Mouse (Mus musculus) liver, embryonic 16.5 days (tissue): ENCODE data around the gene Tsr3. TPM values are rescaled to one million over a fixed set of nuclear protein-coding genes. Genes with fewer than 3 reads are reported as not detected.

ENCODE experiments used
- ATAC-seq: fragments of 200-750 bp; cut with Nextera tagmentation; 2 replicates; pipeline ENCODE4 v1.8.0; 2017; ENCODE audit warnings: low read depth, mild to moderate bottlenecking, moderate number of reproducible peaks, moderate library complexity
- H3K27ac ChIP-seq: fragments of 300-500 bp; sonication (generic); 2 replicates; pipeline ENCODE4 v1.5.1; 2014; ENCODE audit warnings: mild to moderate bottlenecking, low read length
- H3K27me3 ChIP-seq: fragments of 300-500 bp; sonication (generic); 2 replicates; pipeline ENCODE4 v1.6.1; 2014; ENCODE audit warnings: low read depth, low read length, mixed read lengths; ENCODE audit not compliant: control insufficient read depth, insufficient read depth
- H3K36me3 ChIP-seq: fragments of 300-500 bp; sonication (generic); 2 replicates; pipeline ENCODE4 v1.6.1; 2014; ENCODE audit warnings: mild to moderate bottlenecking; ENCODE audit not compliant: control insufficient read depth, insufficient read depth
- H3K4me1 ChIP-seq: fragments of 300-500 bp; sonication (generic); 2 replicates; pipeline ENCODE4 v1.6.1; 2014; ENCODE audit warnings: low read depth, low read length, mixed read lengths; ENCODE audit not compliant: control insufficient read depth
- H3K4me2 ChIP-seq: fragments of 300-500 bp; sonication (generic); 2 replicates; pipeline ENCODE4 v1.6.1; 2014; ENCODE audit warnings: low read depth, low read length, mixed read lengths
- H3K4me3 ChIP-seq: fragments of 300-500 bp; sonication (generic); 2 replicates; pipeline ENCODE4 v1.5.1; 2014; ENCODE audit warnings: low read depth, mild to moderate bottlenecking, low read length
- H3K9ac ChIP-seq: fragments of 300-500 bp; sonication (generic); 2 replicates; pipeline ENCODE4 v1.6.1; 2014; ENCODE audit warnings: low read depth, low read length
- H3K9me3 ChIP-seq: fragments of 300-500 bp; sonication (generic); replicated peaks from 2 replicates; pipeline ENCODE4 v1.6.1; 2016; ENCODE audit warnings: low read length; ENCODE audit not compliant: control insufficient read depth
- WGBS: fragments of 180-500 bp; shearing (Covaris S2); extraction: QIAGEN DNeasy Blood & Tissue Kit; methylation state at CpG from one replicate; pipeline ENCODE4 v1.1.7; 2014; ENCODE audit not compliant: insufficient replicate concordance; 5-methylcytosine and 5-hydroxymethylcytosine counted together
- polyA plus RNA-seq: library from polyadenylated mRNA; unstranded; fragments of >200 nt; fragmentation: Nextera tagmentation; extraction: Ambion mirVana; gene quantifications from 2 replicates; pipeline ENCODE4 v1.2.1, GENCODE M21; 2015

Gene Tsr3
- polyA plus RNA-seq, result 14.7 and 15.0 TPM in 2 replicates

- WGBS, result under 1% methylated on average over 75 of the region's 80 CpGs
- Histone ChIP-seq H3K9me3 (no peaks in the 10 kb centered on the region), H3K27ac (peak within 1 kb of the TSS; percentile 61), H3K4me2 (peak within 1 kb of the TSS; percentile 76), H3K9ac (peak within 1 kb of the TSS; percentile 87), H3K36me3 (peaks cover 11% of the 10 kb centered on the region), H3K4me3 (peak within 1 kb of the TSS; percentile 79), H3K4me1 (peaks cover 15% of the 10 kb centered on the region), H3K27me3 (no peaks in the 10 kb centered on the region)
- ATAC-seq, result peak; percentile 84
These were observed at the start of gene Tsr3, which contains the start of gene Gnptg for GRCm38 (mm10) chr17:25239695-25240636. Tsr3 (plus strand) TSS chr17:25240170. Gnptg (minus strand) TSS chr17:25240124.

GRCm38 (mm10) chr17:25202401-25202800 is 37.6 kb upstream of the Tsr3 start:
- Histone ChIP-seq H3K9me3 (no peaks in the 10 kb centered on the region), H3K27me3 (no peaks in the 10 kb centered on the region), H3K4me2 (no peak overlapping the region), H3K9ac (no peak overlapping the region), H3K4me1 (no peaks in the 10 kb centered on the region), H3K36me3 (peaks cover 11% of the 10 kb centered on the region), H3K27ac (no peak overlapping the region), H3K4me3 (no peak overlapping the region)
- ATAC-seq, result no peak
- 70% methylated on average over 4 of the region's 4 CpGs for WGBS

- H3K27me3 ChIP-seq, result no peaks in the 10 kb centered on the region
- no peak overlapping the region for H3K4me2 ChIP-seq
- no peak overlapping the region for H3K9ac ChIP-seq
- H3K36me3 ChIP-seq, result peaks cover 5% of the 10 kb centered on the region; the same call in 1 of the 2 replicates
- 79% methylated on average over 4 of the region's 4 CpGs for WGBS
- no peak for ATAC-seq
- H3K4me3 ChIP-seq, result no peak overlapping the region
- no peaks in the 10 kb centered on the region for H3K9me3 ChIP-seq
- H3K4me1 ChIP-seq, result no peaks in the 10 kb centered on the region
- H3K27ac ChIP-seq, result no peak overlapping the region
These were observed 30.0 kb upstream of the Tsr3 start for GRCm38 (mm10) chr17:25210006-25210405.

- H3K4me2 ChIP-seq, result no peak overlapping the region
- H3K4me3 ChIP-seq, result no peak overlapping the region
- H3K36me3 ChIP-seq, result peaks cover 5% of the 10 kb centered on the region; the same call in 1 of the 2 replicates
- H3K4me1 ChIP-seq, result no peaks in the 10 kb centered on the region
- 70% methylated on average over 15 of the region's 15 CpGs for WGBS
- no peak overlapping the region for H3K9ac ChIP-seq
- no peak for ATAC-seq
- no peak overlapping the region for H3K27ac ChIP-seq
- no peaks in the 10 kb centered on the region for H3K9me3 ChIP-seq
- no peaks in the 10 kb centered on the region for H3K27me3 ChIP-seq
These were observed 29.1 kb upstream of the Tsr3 start for GRCm38 (mm10) chr17:25210680-25211466.

DNA sequence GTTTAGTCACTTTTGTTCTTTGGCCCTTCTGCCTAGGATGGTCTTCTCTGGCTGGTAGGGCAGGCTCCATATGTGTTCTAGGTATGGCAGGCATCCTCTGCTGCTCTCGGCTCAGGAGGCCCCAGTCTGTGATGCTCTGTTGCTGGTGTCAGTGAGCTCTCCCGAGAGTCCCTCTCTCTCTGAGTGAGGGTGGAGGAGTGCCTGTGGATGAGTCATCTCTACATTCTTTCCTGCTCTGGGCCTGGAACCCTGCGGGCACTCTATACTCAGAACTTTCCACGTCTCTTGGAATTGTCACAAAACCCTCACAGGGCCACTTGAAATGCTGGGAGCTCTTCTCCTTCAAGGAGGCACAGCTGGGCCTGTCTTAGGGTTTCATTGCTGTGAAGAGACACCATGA is 28.3 kb upstream of the Tsr3 start:
- 79% methylated on average over 4 of the region's 4 CpGs for WGBS
- Histone ChIP-seq H3K4me1 (no peaks in the 10 kb centered on the region), H3K27me3 (no peaks in the 10 kb centered on the region), H3K4me2 (no peak overlapping the region), H3K4me3 (no peak overlapping the region), H3K9me3 (no peaks in the 10 kb centered on the region), H3K9ac (no peak overlapping the region), H3K36me3 (peaks cover 5% of the 10 kb centered on the region; the same call in 1 of the 2 replicates), H3K27ac (no peak overlapping the region)
- ATAC-seq, result no peak

DNA sequence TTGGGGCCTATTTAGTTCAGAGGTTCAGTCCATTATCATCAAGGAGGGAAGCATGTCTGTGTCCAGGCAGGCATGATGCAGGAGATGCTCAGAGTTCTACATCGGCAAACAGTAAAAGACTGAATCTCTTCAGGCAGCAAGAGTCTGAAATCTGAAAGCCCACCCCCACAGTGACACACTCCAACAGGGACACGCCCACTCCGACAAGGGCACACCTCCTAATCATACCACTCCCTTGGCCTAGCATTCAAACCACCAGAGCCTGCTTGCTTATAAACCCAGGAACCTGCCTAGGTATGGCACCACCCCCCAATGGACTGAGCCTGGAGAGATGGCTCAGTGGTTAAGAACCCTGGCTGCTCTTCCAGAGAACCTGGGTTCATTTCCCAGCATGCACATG is 24.5 kb upstream of the Tsr3 start:
- no peaks in the 10 kb centered on the region; the same call in 1 of the 2 replicates for H3K4me1 ChIP-seq
- no peak overlapping the region for H3K9ac ChIP-seq
- no peaks in the 10 kb centered on the region for H3K9me3 ChIP-seq
- peaks cover 3% of the 10 kb centered on the region; the same call in 1 of the 2 replicates for H3K36me3 ChIP-seq
- ATAC-seq, result no peak
- H3K4me2 ChIP-seq, result no peak overlapping the region
- no peak overlapping the region for H3K4me3 ChIP-seq
- H3K27me3 ChIP-seq, result no peaks in the 10 kb centered on the region
- 65% methylated on average over 3 of the region's 3 CpGs for WGBS
- H3K27ac ChIP-seq, result no peak overlapping the region

GRCm38 (mm10) chr17:25218967-25219366 is 21.0 kb upstream of the Tsr3 start:
- H3K27me3 ChIP-seq, result no peaks in the 10 kb centered on the region
- no peak overlapping the region for H3K27ac ChIP-seq
- no peak overlapping the region for H3K4me3 ChIP-seq
- H3K36me3 ChIP-seq, result no peaks in the 10 kb centered on the region
- ATAC-seq, result no peak
- WGBS, result 86% methylated on average over 9 of the region's 9 CpGs
- H3K9ac ChIP-seq, result no peak overlapping the region
- H3K9me3 ChIP-seq, result no peaks in the 10 kb centered on the region
- H3K4me2 ChIP-seq, result no peak overlapping the region
- peaks cover 24% of the 10 kb centered on the region for H3K4me1 ChIP-seq

GRCm38 (mm10) chr17:25219492-25220295 is 20.3 kb upstream of the Tsr3 start:
- Histone ChIP-seq H3K27me3 (no peaks in the 10 kb centered on the region), H3K36me3 (no peaks in the 10 kb centered on the region), H3K4me2 (no peak overlapping the region), H3K4me3 (no peak overlapping the region), H3K9me3 (no peaks in the 10 kb centered on the region), H3K4me1 (peaks cover 31% of the 10 kb centered on the region), H3K9ac (no peak overlapping the region), H3K27ac (no peak overlapping the region)
- ATAC-seq, result no peak
- WGBS, result 76% methylated on average over 15 of the region's 15 CpGs
